11 mouse cellular contexts compared by ENCODE assay signal in the genomic region with DNA sequence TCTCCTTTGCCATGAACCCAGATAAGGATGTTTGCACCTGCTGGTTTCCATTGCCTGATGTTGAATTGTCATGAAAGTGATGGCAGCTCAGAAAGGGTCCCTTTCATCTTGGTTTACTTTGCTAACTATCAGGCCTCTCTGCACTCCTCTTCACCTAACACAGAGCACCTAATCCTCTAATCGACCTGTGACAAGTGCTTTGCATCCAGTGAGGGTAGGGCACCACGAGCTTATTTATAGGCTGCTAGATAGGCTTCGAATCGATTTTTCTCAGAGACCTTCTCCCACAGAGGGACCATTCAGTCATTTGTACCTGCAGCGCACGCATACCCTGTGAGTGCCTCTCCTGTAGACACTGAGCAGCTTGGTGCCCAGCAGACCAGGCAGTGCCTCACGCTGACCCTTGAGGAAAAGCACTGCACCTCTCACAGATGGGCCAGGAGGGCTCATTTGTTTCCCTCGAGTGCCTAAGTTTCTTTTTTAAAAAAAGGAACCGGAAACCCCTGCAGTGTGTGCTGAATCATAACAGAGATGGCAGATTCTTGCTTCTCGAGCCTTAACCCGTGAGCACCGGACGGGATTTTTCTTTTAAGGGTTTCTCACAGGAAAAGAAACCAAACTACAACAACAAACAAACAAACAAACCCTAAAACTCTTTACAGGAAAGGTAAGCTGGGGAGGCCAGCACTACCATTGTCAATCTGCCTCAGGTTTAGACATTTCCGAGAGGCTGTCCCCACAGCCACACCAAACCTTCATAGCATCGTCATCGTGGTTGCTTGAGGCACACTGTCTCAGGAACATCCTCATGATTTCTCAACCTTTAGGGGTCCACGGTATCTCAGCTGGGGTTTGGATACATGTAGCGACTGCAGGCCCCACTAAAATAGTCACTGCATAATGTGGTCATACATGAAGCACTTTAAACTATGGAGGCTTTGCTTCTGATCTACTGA.
DNase-seq lines count a peak whose midpoint lies in the region; ATAC-seq lines count a peak whose summit lies in the region.
"Had no signal": no experiment of that assay in that cellular context is flagged by ENCODE, and none has a peak within 500 bp of the region (broad histone marks: within the 10 kb centered on the region; RNA-seq: fewer than 3 reads in every experiment).

No protein-coding gene starts in this region.

- H3K9me3 ChIP-seq in kidney, embryonic 14.5 days (ENCODE audit: control insufficient read depth, low read length), result no peaks in the 10 kb centered on the region
- H3K9me3 ChIP-seq: limb, embryonic 10.5 days had no signal

- no peak overlapping the region for H3K4me3 ChIP-seq in kidney, embryonic 14.5 days (ENCODE audit: low read length)
- H3K4me3 ChIP-seq: limb, embryonic 10.5 days; myocyte had no signal

- ATAC-seq in kidney, embryonic 14.5 days (ENCODE audit: low FRiP score, low TSS enrichment), result no peak
- peak; percentile 83 for ATAC-seq in inflammation-experienced regulatory T-cells, adult 6 months
- peak; percentile 65 for ATAC-seq in neutrophil, adult 5-6 weeks (ENCODE audit: extremely low read depth, insufficient number of reproducible peaks, low FRiP score, poor library complexity, severe bottlenecking)

- 0 out of 2 replicates have a peak, but pooled peaks cover 6% of the 10 kb centered on the region for H3K4me1 ChIP-seq in kidney, embryonic 14.5 days (ENCODE audit: control insufficient read depth, insufficient read depth, low read length)
- H3K4me1 ChIP-seq: limb, embryonic 10.5 days had no signal

- no peak overlapping the region for H3K9ac ChIP-seq in kidney, embryonic 14.5 days (ENCODE audit: low read depth, low read length)

- DNase-seq in kidney, postnatal 14 days, result no peak
- peak; percentile 39 for DNase-seq in CD4-positive, CD25-positive, alpha-beta regulatory T cell, adult 2 months (ENCODE audit: low read depth, low spot score)
- DNase-seq in adrenal gland, postnatal 14 days, result no peak
- DNase-seq in layer of hippocampus, postnatal 10 days (ENCODE audit: low spot score in 2 of 2), result no peak
- DNase-seq in heart, adult 9 months (ENCODE audit: low spot score in 2 of 2), result no peak
- DNase-seq: kidney, adult 18-20 months had no signal

- H3K27ac ChIP-seq in kidney, embryonic 14.5 days (ENCODE audit: low read depth, low read length), result peak overlapping the region; percentile 44; the same call in 1 of the 2 replicates
- H3K27ac ChIP-seq: limb, embryonic 10.5 days had no signal

- H3K36me3 ChIP-seq in kidney, embryonic 14.5 days (ENCODE audit: control insufficient read depth, insufficient read depth, low read length), result no peaks in the 10 kb centered on the region

- H3K27me3 ChIP-seq in kidney, embryonic 14.5 days (ENCODE audit: control insufficient read depth, insufficient read depth, low read length), result no peaks in the 10 kb centered on the region

- WGBS in kidney, embryonic 14.5 days, result 75% methylated on average over 18 of the region's 18 CpGs

- no peak overlapping the region for H3K4me2 ChIP-seq in kidney, embryonic 14.5 days (replicated peaks; ENCODE audit: low read depth, low read length)
